In the genomic region with DNA sequence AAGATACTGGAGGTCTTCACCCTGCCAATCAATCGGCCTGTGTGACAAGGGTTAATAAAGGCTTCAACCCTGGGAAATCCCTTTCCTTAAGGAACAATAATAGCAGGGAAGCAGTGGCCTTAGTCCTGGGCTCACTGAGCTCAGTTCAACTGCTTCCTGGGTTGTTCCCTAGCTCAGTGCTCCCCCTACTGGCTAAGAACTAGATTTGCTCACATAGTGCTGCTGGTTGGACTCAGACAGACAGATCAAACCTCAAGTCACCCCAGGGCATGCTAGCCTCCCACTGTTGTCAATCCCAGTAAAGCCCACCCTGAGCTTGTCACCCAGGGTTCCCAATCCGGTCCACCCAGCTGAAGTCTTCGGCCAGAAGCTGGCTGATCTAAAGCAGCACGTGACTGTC, we compare ENCODE assay signal across 8 mouse cellular contexts.
DNase-seq lines count a peak whose midpoint lies in the region; ATAC-seq and TF ChIP-seq lines count a peak whose summit lies in the region.

No protein-coding gene starts in this region.

- 43% methylated on average over 4 of the region's 4 CpGs for WGBS in heart, embryonic 16.5 days
- WGBS in midbrain, embryonic 12.5 days: 40% methylated on average over 4 of the region's 4 CpGs

- H3K9me3 ChIP-seq in heart, embryonic 16.5 days (replicated peaks; ENCODE audit: control insufficient read depth, low read length): no peaks in the 10 kb centered on the region
- no peaks in the 10 kb centered on the region for H3K9me3 ChIP-seq in midbrain, embryonic 12.5 days

- H3K4me3 ChIP-seq in cortical plate, adult 2 months (ENCODE audit: insufficient read depth, low read length): no peak overlapping the region
- H3K4me3 ChIP-seq in heart, embryonic 16.5 days (ENCODE audit: low read length): no peak overlapping the region
- H3K4me3 ChIP-seq in midbrain, embryonic 12.5 days: no peak overlapping the region

- TF ChIP-seq CTCF in cortical plate, adult 2 months (IDR thresholded peaks at IDR 0.05; ENCODE audit: extremely low read depth, insufficient read depth, low read length): peak; percentile 94

- peaks cover 7% of the 10 kb centered on the region for H3K36me3 ChIP-seq in heart, embryonic 16.5 days (ENCODE audit: control insufficient read depth, insufficient read depth)
- H3K36me3 ChIP-seq in midbrain, embryonic 12.5 days: no peaks in the 10 kb centered on the region

- H3K4me1 ChIP-seq in cortical plate, adult 2 months (ENCODE audit: control insufficient read depth, insufficient read depth, low read length): peaks cover 14% of the 10 kb centered on the region
- H3K4me1 ChIP-seq in heart, embryonic 16.5 days (ENCODE audit: control insufficient read depth, insufficient read depth, low read length): peaks cover 9% of the 10 kb centered on the region
- no peaks in the 10 kb centered on the region for H3K4me1 ChIP-seq in midbrain, embryonic 12.5 days

- TF ChIP-seq POLR2A in cortical plate, adult 2 months (IDR thresholded peaks at IDR 0.05; ENCODE audit: extremely low read depth, insufficient read depth, low read length): no peak

- peak; percentile 88 for DNase-seq in heart, adult 11 months
- DNase-seq in heart, adult 9 months (ENCODE audit: low spot score in 2 of 2): no peak
- DNase-seq in ZHBTc4 (ENCODE audit: low read depth, low spot score): peak; percentile 85
- DNase-seq in kidney, postnatal 25 days: peak; percentile 41 to 50
- DNase-seq in thymus, postnatal 4 days: peak; percentile 22

- no peak overlapping the region for H3K9ac ChIP-seq in heart, embryonic 16.5 days (ENCODE audit: low read length)
- H3K9ac ChIP-seq in midbrain, embryonic 12.5 days (replicated peaks): no peak overlapping the region

- H3K27ac ChIP-seq in cortical plate, adult 2 months (ENCODE audit: insufficient read depth, low read length): no peak overlapping the region
- no peak overlapping the region for H3K27ac ChIP-seq in heart, embryonic 16.5 days (ENCODE audit: low read length)
- no peak overlapping the region for H3K27ac ChIP-seq in midbrain, embryonic 12.5 days (replicated peaks)

- no peak overlapping the region for H3K4me2 ChIP-seq in heart, embryonic 16.5 days (ENCODE audit: low read depth, low read length)
- no peak overlapping the region for H3K4me2 ChIP-seq in midbrain, embryonic 12.5 days (replicated peaks)

- no peaks in the 10 kb centered on the region for H3K27me3 ChIP-seq in heart, embryonic 16.5 days (ENCODE audit: control insufficient read depth, insufficient read depth, low read length)
- no peaks in the 10 kb centered on the region for H3K27me3 ChIP-seq in midbrain, embryonic 12.5 days

- ATAC-seq in heart, embryonic 16.5 days (replicated peaks; ENCODE audit: extremely low read depth, insufficient read depth, low FRiP score): peak; percentile 80
- ATAC-seq in midbrain, embryonic 12.5 days (ENCODE audit: low FRiP score, low read depth): peak; percentile 73

Comparison
In these comparisons a context has a peak if more than half of its experiments do, and no peak if none do; other contexts are left out.
1. DNase-seq: peak in heart, adult 11 months (single experiment), ZHBTc4 (single experiment), kidney, postnatal 25 days (2 of 2) and thymus, postnatal 4 days (single experiment); none in heart, adult 9 months (0 of 2).